Mouse (Mus musculus) ES-E14 (cell line): ENCODE measurements at regions not wholly inside any gene's neighbourhood (a gene's known extent, or its start where the extent isn't known, plus 50 kb on each side); places are given as distances from the start of the nearest gene placed in this dataset.

ENCODE experiments used
- HCFC1 ChIP-seq: IDR thresholded peaks from 2 replicates; pipeline ENCODE4 v1.6.1; 2012; ENCODE audit warnings: low read length, inconsistent platforms, borderline replicate concordance; ENCODE audit not compliant: insufficient read depth
- MAFK ChIP-seq: IDR thresholded peaks from 2 replicates; pipeline ENCODE4 v1.6.1; 2014; ENCODE audit warnings: mild to moderate bottlenecking, low read depth, low read length, inconsistent platforms; ENCODE audit not compliant: insufficient read depth
- ZNF384 ChIP-seq: IDR thresholded peaks from 2 replicates; pipeline ENCODE4 v1.6.1; 2012; ENCODE audit warnings: low read depth, low read length, inconsistent platforms

- TF ChIP-seq HCFC1: no peak
- no peak for TF ChIP-seq ZNF384
- TF ChIP-seq MAFK: no peak
Measured at GRCm38 (mm10) chr2:101107183-101107872, 517.2 kb upstream of the Rag2 start.
